Mouse (Mus musculus) heart, adult 2 months (tissue): ENCODE results near the gene Ephx1.
A peak's percentile ranks its signal among the peaks of the same experiment; 100 is the strongest.

Source experiments
- CTCF ChIP-seq: fragments of 200-600 bp; IDR thresholded peaks from 2 replicates; pipeline ENCODE4 v1.8.1; 2022; ENCODE audit warnings: antibody characterized with exemption, mild to moderate bottlenecking, moderate library complexity
- EP300 ChIP-seq: fragments of 200-500 bp; IDR thresholded peaks from 2 replicates; pipeline ENCODE4 v1.6.1; 2011; ENCODE audit warnings: low read depth, low read length, control low read depth; ENCODE audit not compliant: insufficient read depth
- POLR2A ChIP-seq: fragments of 200-500 bp; IDR thresholded peaks from 2 replicates; pipeline ENCODE4 v1.6.1; 2011; ENCODE audit warnings: mild to moderate bottlenecking, low read depth, low read length, control low read depth; ENCODE audit not compliant: insufficient read depth

- TF ChIP-seq CTCF = peak; percentile 77
- no peak for TF ChIP-seq EP300
- TF ChIP-seq POLR2A = no peak
Measured at GRCm38 (mm10) chr1:180976110-180976679, 44.5 kb downstream of the Ephx1 start.
